ENCODE assay signal across 17 mouse cellular contexts in genomic region chr16:24341736-24342135, GRCm38 (mm10). TPM values are rescaled to one million over a fixed set of nuclear protein-coding genes. Genes with fewer than 3 reads are reported as not detected.
A peak's percentile ranks its signal among the peaks of the same experiment; 100 is the strongest.
DNase-seq lines count a peak whose midpoint lies in the region; ATAC-seq lines count a peak whose summit lies in the region.
"Had no signal": no experiment of that assay in that cellular context is flagged by ENCODE, and none has a peak within 500 bp of the region (broad histone marks: within the 10 kb centered on the region; RNA-seq: fewer than 3 reads in every experiment).

No protein-coding gene starts in this region.

- 0 out of 2 replicates have a peak, but pooled peaks have one; percentile 20 for ATAC-seq in neutrophil, adult 5-6 weeks (ENCODE audit: extremely low read depth, insufficient number of reproducible peaks, low FRiP score, poor library complexity, severe bottlenecking)
- ATAC-seq: activated CD4-positive, CD25-positive, alpha-beta regulatory T cell, adult 4 months; forebrain, embryonic 14.5 days; midbrain, embryonic 16.5 days had no signal

- DNase-seq in lung, postnatal 10 days = peak; percentile 20
- no peak for DNase-seq in lung, postnatal 36 days
- DNase-seq in CD4-positive, CD25-positive, alpha-beta regulatory T cell, adult 2 months (ENCODE audit: low read depth, low spot score) = peak; percentile 33
- peak; percentile 46 for DNase-seq in thymus, postnatal 25 days
- no peak for DNase-seq in adrenal gland, adult 8-10 months
- DNase-seq in right cerebral cortex, adult 2 months (ENCODE audit: low spot score in 2 of 2) = no peak
- DNase-seq: adrenal gland, postnatal 14 days; cerebellum, adult 8-10 months; gastrocnemius, postnatal 10 days; kidney, adult 2 months; kidney, postnatal 10 days; left cerebral cortex, postnatal 4 days; right cerebral cortex, postnatal 4 days had no signal

RNA-seq across cellular contexts. Expression of gene Lpp, which starts 51.6 kb away (rescaled TPM):
- 24.1 and 27.4 TPM in 2 replicates for total RNA-seq in neutrophil, adult 5-6 weeks (2017)
- total RNA-seq in adrenal gland, adult 8-10 months (2022) = 10 to 100 TPM; 54.0 to 80.8 (median 65.0) TPM

Comparison
In these comparisons a context has a peak if more than half of its experiments do, and no peak if none do; other contexts are left out.
1. DNase-seq: peak in lung, postnatal 10 days (single experiment), CD4-positive, CD25-positive, alpha-beta regulatory T cell, adult 2 months (single experiment) and thymus, postnatal 25 days (single experiment); none in lung, postnatal 36 days (single experiment), adrenal gland, adult 8-10 months (single experiment) and right cerebral cortex, adult 2 months (0 of 2).